Mouse (Mus musculus) c-Kit-negative CD71-positive TER-119-positive erythroid progenitor cells, embryonic 14.5 days (primary cell): ENCODE measurements around the gene Hsd17b12.

Source experiments
- DNase-seq: peaks from one replicate; pipeline ENCODE4 v3.0.0-alpha.2; 2013; ENCODE audit warnings: low read depth, low spot score

Hsd17b12 gene

GRCm38 (mm10) chr2:94002331-94002730 is 155.4 kb downstream of the Hsd17b12 start:
- DNase-seq, result peak; percentile 60

- no peak for DNase-seq
Observed at GRCm38 (mm10) chr2:94001918-94002317, 155.8 kb downstream of the Hsd17b12 start.

- no peak for DNase-seq
Observed at GRCm38 (mm10) chr2:94001411-94001810, 156.4 kb downstream of the Hsd17b12 start.

GRCm38 (mm10) chr2:93996254-93996653 is 161.5 kb downstream of the Hsd17b12 start, which contains the start of gene Gm27027:
Gm27027 (minus strand) TSS chr2:93996354.
- no peak for DNase-seq

GRCm38 (mm10) chr2:93992810-93993209 is 165.0 kb downstream of the Hsd17b12 start:
- DNase-seq, result no peak

GRCm38 (mm10) chr2:93992259-93992658 is 165.5 kb downstream of the Hsd17b12 start:
- no peak for DNase-seq

GRCm38 (mm10) chr2:93991336-93991735 is 166.4 kb downstream of the Hsd17b12 start:
- no peak for DNase-seq

- DNase-seq, result no peak
Observed at GRCm38 (mm10) chr2:93988440-93988839, 169.3 kb downstream of the Hsd17b12 start.
